In genomic region chr16:95216346-95216745, GRCm38 (mm10) we compare ENCODE assay signal across 27 mouse cellular contexts. TPM values are rescaled to one million over a fixed set of nuclear protein-coding genes. Genes with fewer than 3 reads are reported as not detected.
"Had no signal": no experiment of that assay in that cellular context is flagged by ENCODE, and none has a peak within 500 bp of the region (broad histone marks: within the 10 kb centered on the region; RNA-seq: fewer than 3 reads in every experiment).

No protein-coding gene starts in this region.

- H3K36me3 ChIP-seq: embryonic facial prominence, embryonic 10.5 days; embryonic facial prominence, embryonic 12.5 days; embryonic facial prominence, embryonic 13.5 days; embryonic facial prominence, embryonic 15.5 days; forebrain, embryonic 10.5 days; forebrain, embryonic 12.5 days; forebrain, embryonic 15.5 days had no signal

- H3K4me2 ChIP-seq: embryonic facial prominence, embryonic 12.5 days; embryonic facial prominence, embryonic 13.5 days; embryonic facial prominence, embryonic 15.5 days; forebrain, embryonic 12.5 days; forebrain, embryonic 13.5 days; forebrain, embryonic 15.5 days had no signal

- H3K4me3 ChIP-seq: embryonic facial prominence, embryonic 10.5 days; embryonic facial prominence, embryonic 12.5 days; embryonic facial prominence, embryonic 13.5 days; embryonic facial prominence, embryonic 15.5 days; erythroblast, embryonic 14.5 days; forebrain, embryonic 10.5 days; forebrain, embryonic 12.5 days; forebrain, embryonic 13.5 days; forebrain, embryonic 15.5 days; gastrocnemius, adult 2 months; heart, adult 2 months had no signal

- H3K4me1 ChIP-seq: embryonic facial prominence, embryonic 12.5 days; embryonic facial prominence, embryonic 13.5 days; forebrain, embryonic 12.5 days; forebrain, embryonic 13.5 days; forebrain, embryonic 15.5 days had no signal

- H3K9me3 ChIP-seq: embryonic facial prominence, embryonic 10.5 days; embryonic facial prominence, embryonic 12.5 days; embryonic facial prominence, embryonic 13.5 days; embryonic facial prominence, embryonic 15.5 days; forebrain, embryonic 10.5 days; forebrain, embryonic 12.5 days; forebrain, embryonic 13.5 days; forebrain, embryonic 15.5 days had no signal

- DNase-seq: cerebellum, adult 2 months; cerebellum, adult 8-10 months; cerebellum, adult 9-10 months; cerebellum, adult 9-11 months; cerebellum, postnatal 36 days; embryo, embryonic 11 days; forebrain, postnatal 0 days; gastrocnemius, adult 2 months; gastrocnemius, postnatal 10 days; gastrocnemius, postnatal 14 days; gastrocnemius, postnatal 25 days; gastrocnemius, postnatal 36 days; heart, adult 18-20 months; heart, adult 2 months had no signal

- H3K27me3 ChIP-seq: embryonic facial prominence, embryonic 12.5 days; embryonic facial prominence, embryonic 13.5 days; embryonic facial prominence, embryonic 15.5 days; forebrain, embryonic 12.5 days; forebrain, embryonic 13.5 days; forebrain, embryonic 15.5 days had no signal

- H3K27ac ChIP-seq: embryonic facial prominence, embryonic 10.5 days; embryonic facial prominence, embryonic 12.5 days; embryonic facial prominence, embryonic 13.5 days; embryonic facial prominence, embryonic 15.5 days; forebrain, embryonic 10.5 days; forebrain, embryonic 12.5 days; forebrain, embryonic 13.5 days; forebrain, embryonic 15.5 days; gastrocnemius, adult 2 months; heart, adult 2 months had no signal

- H3K9ac ChIP-seq: embryonic facial prominence, embryonic 12.5 days; embryonic facial prominence, embryonic 13.5 days; embryonic facial prominence, embryonic 15.5 days; forebrain, embryonic 12.5 days; forebrain, embryonic 13.5 days; forebrain, embryonic 15.5 days; forebrain, postnatal 0 days had no signal

- ATAC-seq: forebrain, embryonic 13.5 days; forebrain, embryonic 14.5 days; forebrain, embryonic 15.5 days; forebrain, embryonic 16.5 days; forebrain, postnatal 0 days had no signal

RNA-seq across cellular contexts. Expression of gene Kcnj15, which starts 41.0 kb away (rescaled TPM):
- total RNA-seq: common myeloid progenitor, adult 5-6 weeks; granulocyte monocyte progenitor cell, adult 5-6 weeks had no signal
- polyA plus RNA-seq: cerebellum, adult 2 months; forebrain, embryonic 16.5 days had no signal
